Mouse (Mus musculus) layer of hippocampus, adult 11-12 months (tissue): ENCODE measurements around the gene Gsdma3.

Experiments used
- DNase-seq: peaks from one replicate; pipeline ENCODE4 v3.0.0; 2022; ENCODE audit warnings: low spot score

The Gsdma3 gene

DNA sequence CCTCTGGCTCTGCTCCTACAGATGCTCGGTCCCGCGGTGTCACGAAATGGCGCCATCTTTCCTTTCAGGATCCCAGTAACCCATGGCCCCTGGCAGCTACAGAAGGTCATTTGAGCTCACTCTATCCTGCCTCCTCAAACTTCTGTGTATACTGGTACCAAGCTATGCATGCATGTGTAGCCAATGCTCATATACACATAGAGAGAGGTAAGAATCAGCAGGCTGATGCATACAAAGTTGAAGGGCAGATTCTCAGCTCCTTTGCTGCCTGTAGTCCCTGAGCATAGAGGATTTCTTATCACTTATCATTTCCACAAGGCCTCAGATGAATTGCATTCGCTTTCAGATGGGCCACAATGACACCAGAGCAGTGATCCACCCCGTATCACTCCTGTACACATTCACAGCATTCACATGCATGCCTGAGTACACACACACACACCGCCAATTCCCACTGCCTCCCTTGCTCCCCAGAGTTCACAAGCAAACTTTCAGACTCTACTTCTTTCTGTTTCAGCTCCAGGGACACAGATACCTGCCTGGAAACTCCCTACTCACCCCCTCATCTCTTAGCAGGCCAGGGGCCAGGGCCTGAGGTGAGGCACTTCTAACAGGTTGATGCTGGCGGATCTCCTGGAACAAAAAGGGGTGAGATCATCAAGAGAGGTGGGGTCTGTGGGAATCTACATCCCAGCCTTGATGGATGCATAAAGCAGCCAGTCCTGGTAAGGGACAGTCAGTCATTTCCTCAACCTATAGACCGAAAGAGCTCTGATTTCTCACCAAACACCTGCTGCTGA is at the start of gene Gsdma3, which contains the start of gene Gm12355:
Gsdma3 (plus strand) TSS at position 750 of the 800 bp plus-strand sequence.
Gm12355 (minus strand) TSS at position 51 of the 800 bp plus-strand sequence.
- no peak for DNase-seq

GRCm38 (mm10) chr11:98577776-98578175 is 48.4 kb upstream of the Gsdma3 start:
- DNase-seq, result no peak

DNA sequence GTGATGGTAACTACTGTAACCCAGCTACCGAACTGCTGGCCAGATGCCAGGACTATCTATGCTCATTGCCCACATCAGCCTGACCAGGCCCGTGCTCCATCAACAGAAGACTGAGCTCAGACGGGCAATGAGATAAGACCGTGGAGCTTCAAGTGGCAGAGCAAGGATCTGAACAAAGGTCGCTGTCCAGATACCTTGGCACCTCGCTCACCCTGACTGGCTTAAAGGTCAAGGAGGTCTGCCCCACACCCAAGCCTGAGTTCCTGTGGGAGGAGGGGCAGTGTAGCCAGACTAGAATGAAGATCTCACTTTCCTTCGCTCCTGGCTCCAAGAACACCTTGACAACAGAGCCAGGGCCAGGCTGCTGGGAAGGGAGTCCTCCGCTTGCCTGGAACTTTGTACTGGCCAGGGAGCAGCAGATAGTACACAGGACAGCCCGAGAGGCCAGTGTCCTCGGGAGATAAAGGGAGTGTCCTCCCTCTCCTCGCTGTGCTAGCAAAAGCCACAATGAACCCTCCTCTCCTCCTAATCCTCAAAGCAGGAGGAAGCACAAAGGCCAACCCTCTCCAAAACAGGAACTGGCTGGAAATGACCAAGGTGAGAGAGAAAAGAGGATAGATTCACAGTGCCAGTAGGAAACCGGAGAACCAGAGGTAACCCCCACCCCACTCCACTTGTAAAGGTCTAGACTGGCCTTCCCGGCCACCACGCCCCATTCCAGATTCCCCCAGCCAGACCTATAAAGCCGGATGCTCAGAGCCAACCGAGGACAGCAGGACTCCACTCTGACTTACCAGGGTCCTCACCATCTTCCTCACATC is 45.6 kb upstream of the Gsdma3 start:
- DNase-seq, result no peak

- DNase-seq, result no peak
These were observed 44.7 kb upstream of the Gsdma3 start for GRCm38 (mm10) chr11:98581286-98582029.

DNA sequence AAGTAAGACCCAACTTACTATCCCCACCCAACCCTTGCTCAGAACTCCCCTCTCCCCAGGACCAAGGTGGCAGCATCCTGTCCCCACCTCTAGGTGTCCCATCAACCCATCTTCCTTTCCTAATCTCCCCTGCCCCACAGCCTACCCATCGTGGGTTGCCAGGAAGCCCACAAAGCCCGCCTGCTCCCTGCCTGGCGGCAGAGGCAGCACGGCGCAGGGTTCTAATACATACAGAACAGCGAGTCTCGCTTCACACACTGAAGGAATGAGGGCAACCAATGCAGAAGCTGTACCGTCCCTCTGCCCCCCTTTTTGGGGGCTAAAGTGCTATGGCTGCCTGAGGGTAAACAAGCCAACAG is 44.2 kb upstream of the Gsdma3 start:
- no peak for DNase-seq

DNA sequence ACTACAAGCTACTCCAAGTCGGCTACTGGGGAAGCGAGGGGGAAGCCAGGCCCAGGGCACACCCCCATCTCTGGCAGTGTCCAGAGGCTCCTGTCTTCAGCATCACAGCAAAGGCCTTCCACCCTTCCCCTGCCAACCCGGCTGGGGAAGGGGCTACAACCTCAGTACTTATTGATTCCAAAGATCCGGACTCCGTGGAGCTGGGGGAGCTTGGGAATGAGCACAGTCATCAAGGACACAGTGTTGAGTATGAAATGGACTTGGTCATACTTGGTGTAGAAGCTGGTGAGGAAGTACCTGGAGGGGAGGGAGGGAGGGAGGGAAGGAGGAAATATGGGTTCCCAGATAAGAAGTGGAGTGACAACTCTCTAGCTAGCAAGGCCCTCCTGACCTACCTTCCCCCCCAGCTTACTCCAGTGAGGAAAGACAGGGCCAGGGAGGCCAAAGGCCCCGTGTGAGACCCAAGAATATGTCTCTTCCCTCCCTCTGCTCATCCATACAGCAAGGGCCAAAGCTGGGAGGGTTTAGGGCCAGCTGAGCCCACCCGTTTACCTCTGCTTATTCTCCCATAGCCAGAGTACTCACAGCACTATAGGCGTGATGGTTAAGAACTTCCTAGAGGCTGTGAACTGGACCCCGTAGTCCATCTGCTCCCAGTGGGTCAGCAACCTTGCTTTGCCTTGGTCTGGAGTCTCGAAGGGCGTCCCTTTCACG is 43.5 kb upstream of the Gsdma3 start:
- DNase-seq, result no peak

- DNase-seq, result no peak
These were observed 43.0 kb upstream of the Gsdma3 start for GRCm38 (mm10) chr11:98583265-98583552.

DNA sequence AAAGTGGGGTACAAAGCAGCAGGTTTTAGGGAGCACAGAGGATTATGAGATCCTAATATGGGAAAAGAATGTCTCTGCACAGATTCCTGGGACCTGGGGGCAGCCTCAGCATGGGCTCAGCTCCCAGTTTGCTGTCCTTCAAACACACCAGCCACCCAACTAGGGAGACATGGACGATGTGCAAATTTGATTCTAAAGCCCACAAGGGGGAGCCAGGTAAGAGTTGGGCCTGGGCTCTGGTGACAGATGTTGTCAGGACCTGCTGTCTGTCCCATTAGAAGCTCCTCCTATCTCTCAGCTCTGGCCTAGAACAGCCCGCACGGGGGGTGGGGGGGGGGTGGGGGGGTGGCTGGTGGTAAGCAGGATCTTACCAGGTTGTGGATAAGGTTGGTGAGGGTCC is 42.6 kb upstream of the Gsdma3 start:
- DNase-seq, result no peak

GRCm38 (mm10) chr11:98584146-98584545 is 42.0 kb upstream of the Gsdma3 start:
- DNase-seq, result no peak

DNA sequence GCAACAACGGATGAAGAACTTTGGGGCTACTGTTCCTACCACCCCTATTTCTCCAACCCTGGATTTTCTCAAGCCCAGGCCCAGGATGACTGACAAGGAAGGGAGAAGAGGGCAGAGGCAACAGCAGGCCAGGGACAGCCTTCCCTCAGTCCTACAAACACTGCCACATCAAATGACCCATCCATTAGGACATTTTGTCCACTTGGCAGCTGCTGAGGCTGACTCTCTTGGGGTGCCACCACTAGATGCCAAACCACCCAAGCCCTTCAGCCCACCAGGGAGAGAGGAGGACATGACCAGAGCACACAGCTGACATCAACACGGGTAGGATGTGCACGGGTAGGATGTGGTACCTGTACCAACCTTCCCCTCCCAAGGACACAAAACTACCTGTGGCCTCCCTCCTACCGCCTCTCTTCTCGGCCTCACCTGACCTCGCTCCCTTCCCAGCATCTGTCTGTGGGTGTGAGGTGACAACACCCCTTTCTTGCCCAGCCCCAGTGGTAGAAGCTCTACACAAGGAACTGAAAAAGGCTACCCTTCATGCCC is 41.5 kb upstream of the Gsdma3 start:
- DNase-seq, result no peak

GRCm38 (mm10) chr11:98586087-98586891 is 39.9 kb upstream of the Gsdma3 start:
- peak; percentile 32 for DNase-seq

GRCm38 (mm10) chr11:98586892-98587563 is 39.1 kb upstream of the Gsdma3 start, which contains the start of gene Ormdl3:
Gene Ormdl3 (minus strand): TSS chr11:98587368.
- peak; percentile 98 for DNase-seq

GRCm38 (mm10) chr11:98587684-98588546 is 38.2 kb upstream of the Gsdma3 start:
- DNase-seq, result peak; percentile 53

GRCm38 (mm10) chr11:98588833-98589281 is 37.3 kb upstream of the Gsdma3 start:
- DNase-seq, result no peak

- DNase-seq, result no peak
These were observed 36.9 kb upstream of the Gsdma3 start for GRCm38 (mm10) chr11:98589306-98589705.

DNA sequence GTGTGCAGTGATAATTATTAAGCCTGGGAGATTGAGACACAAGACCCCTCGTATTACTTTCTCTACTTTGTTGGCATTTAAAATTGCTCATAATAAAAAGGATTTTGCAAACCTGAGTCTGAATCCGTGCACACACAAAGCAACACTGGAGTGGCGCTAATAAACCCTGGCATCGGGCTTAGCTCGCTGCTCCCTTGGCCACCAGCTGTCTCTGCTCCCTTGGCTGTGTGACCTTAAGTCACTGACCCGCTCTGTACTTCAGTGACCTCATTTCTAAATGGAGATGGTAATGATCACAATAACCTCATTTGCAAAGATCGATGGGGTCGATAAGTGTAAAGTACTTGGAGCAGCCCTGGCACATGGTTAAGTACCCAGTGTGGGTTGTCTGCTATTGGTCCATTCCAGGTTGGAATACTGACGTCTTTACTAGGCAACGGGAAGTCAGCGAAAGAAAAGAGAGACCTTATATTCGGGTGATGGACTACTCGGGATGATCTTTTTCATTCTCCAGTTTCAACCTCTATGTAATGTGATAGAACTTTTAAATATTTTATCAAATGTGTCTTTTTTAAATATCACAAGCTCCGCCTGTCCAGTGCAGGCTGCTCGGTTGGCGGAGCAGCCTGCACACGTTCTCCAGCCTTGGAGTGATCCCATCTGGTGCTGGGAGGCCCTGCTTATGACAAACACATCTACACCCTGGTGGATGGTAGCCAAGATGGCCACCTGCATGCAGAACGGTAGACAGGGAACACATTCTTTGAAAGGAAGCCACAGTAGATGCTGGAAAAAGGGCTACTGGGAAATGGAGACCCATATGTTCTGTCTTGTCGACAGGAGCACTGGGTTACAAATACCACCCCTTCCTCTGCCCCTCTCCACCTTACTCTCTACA is 35.4 kb upstream of the Gsdma3 start:
- DNase-seq, result no peak

- DNase-seq, result no peak
These were observed 31.1 kb upstream of the Gsdma3 start for GRCm38 (mm10) chr11:98595021-98595420.

DNA sequence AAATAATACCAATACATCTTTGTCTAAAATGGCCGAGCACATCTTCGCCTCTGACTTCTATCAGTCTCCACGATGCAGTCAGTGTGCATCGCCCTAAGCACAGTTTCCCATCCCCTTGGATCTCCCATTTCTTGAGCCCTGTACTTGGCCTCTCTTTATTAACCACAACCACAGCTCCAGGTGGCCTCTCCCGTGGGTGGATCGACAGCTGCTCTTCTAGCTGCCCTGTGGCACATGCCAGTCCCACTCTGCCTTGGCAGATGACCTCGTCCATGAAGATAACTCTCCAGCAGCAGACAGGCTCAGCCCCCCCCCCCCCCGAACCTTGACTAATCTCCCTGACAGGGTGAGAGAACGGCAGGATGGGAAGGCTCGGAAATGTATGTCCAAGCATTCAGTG is 30.7 kb upstream of the Gsdma3 start:
- no peak for DNase-seq
